Mouse (Mus musculus): ENCODE results near the gene Ercc1. TPM values are rescaled to one million over a fixed set of nuclear protein-coding genes. Genes with fewer than 3 reads are reported as not detected.

The Ercc1 gene
- 88.0 TPM for polyA plus RNA-seq (2017; shearing (Covaris generic))

GRCm38 (mm10) chr7:19344237-19344847 lies at the start of gene Ercc1:
TSS of gene Ercc1 (plus strand) at chr7:19344778.

GRCm38 (mm10) chr7:19309884-19310641 lies 34.5 kb upstream of the Ercc1 start, which contains the start of gene Fosb:
TSS of gene Fosb (minus strand) at chr7:19310051.

GRCm38 (mm10) chr7:19359299-19359891 lies 14.8 kb downstream of the Ercc1 start, which contains the start of the genes Cd3eap and Ppp1r13l:
TSS of gene Cd3eap (minus strand) at chr7:19359483.
TSS of gene Ppp1r13l (plus strand) at chr7:19359749.

GRCm38 (mm10) chr7:19381377-19382165 lies 37.0 kb downstream of the Ercc1 start, which contains the start of gene Ercc2:
TSS of gene Ercc2 (plus strand) at chr7:19382010.

GRCm38 (mm10) chr7:19403731-19404296 lies 59.2 kb downstream of the Ercc1 start, which contains the start of gene Klc3:
TSS of gene Klc3 (minus strand) at chr7:19404104.

GRCm38 (mm10) chr7:19404476-19404875 lies 59.9 kb downstream of the Ercc1 start, which contains the start of gene Ckm:
TSS of gene Ckm (plus strand) at chr7:19404776.

Other genes with a start within 250 kb of the Ercc1 start
- not detected for gene Gm4969, start 226.4 kb upstream of the Ercc1 start, polyA plus RNA-seq (2017; shearing (Covaris generic))
- gene Fbxo46, start 224.9 kb upstream of the Ercc1 start, polyA plus RNA-seq (2017; shearing (Covaris generic)) = 28.3 TPM
- 17.4 TPM for gene Qpctl, start 195.5 kb upstream of the Ercc1 start, polyA plus RNA-seq (2017; shearing (Covaris generic))
- gene Snrpd2, start 195.1 kb upstream of the Ercc1 start, polyA plus RNA-seq (2017; shearing (Covaris generic)) = 54.7 TPM
- gene Gipr, start 178.7 kb upstream of the Ercc1 start, polyA plus RNA-seq (2017; shearing (Covaris generic)) = not detected
- 33.3 TPM for gene Eml2, start 168.4 kb upstream of the Ercc1 start, polyA plus RNA-seq (2017; shearing (Covaris generic))
- 0.31 TPM for gene Gpr4, start 132.2 kb upstream of the Ercc1 start, polyA plus RNA-seq (2017; shearing (Covaris generic))
- gene Opa3, start 116.4 kb upstream of the Ercc1 start, polyA plus RNA-seq (2017; shearing (Covaris generic)) = 25.6 TPM
- 301 TPM for gene Vasp, start 73.0 kb upstream of the Ercc1 start, polyA plus RNA-seq (2017; shearing (Covaris generic))
- gene Ppm1n, start 64.7 kb upstream of the Ercc1 start, polyA plus RNA-seq (2017; shearing (Covaris generic)) = 1.3 TPM
- gene Rtn2, start 62.2 kb upstream of the Ercc1 start, polyA plus RNA-seq (2017; shearing (Covaris generic)) = not detected
- gene Fosb, start 34.7 kb upstream of the Ercc1 start, polyA plus RNA-seq (2017; shearing (Covaris generic)) = 0.94 TPM
- gene Cd3eap, start 14.7 kb downstream of the Ercc1 start, polyA plus RNA-seq (2017; shearing (Covaris generic)) = 18.5 TPM
- gene Ppp1r13l, start 15.0 kb downstream of the Ercc1 start, polyA plus RNA-seq (2017; shearing (Covaris generic)) = 0.29 TPM
- 11.8 TPM for gene Ercc2, start 37.2 kb downstream of the Ercc1 start, polyA plus RNA-seq (2017; shearing (Covaris generic))
- gene Klc3, start 59.3 kb downstream of the Ercc1 start, polyA plus RNA-seq (2017; shearing (Covaris generic)) = 16.4 TPM
- gene Ckm, start 60.0 kb downstream of the Ercc1 start, polyA plus RNA-seq (2017; shearing (Covaris generic)) = not detected
- gene Mark4, start 114.0 kb downstream of the Ercc1 start, polyA plus RNA-seq (2017; shearing (Covaris generic)) = 1.2 TPM
- not detected for gene Exoc3l2, start 118.6 kb downstream of the Ercc1 start, polyA plus RNA-seq (2017; shearing (Covaris generic))
- 0.47 TPM for gene Bloc1s3, start 163.6 kb downstream of the Ercc1 start, polyA plus RNA-seq (2017; shearing (Covaris generic))
- 128 TPM for gene Trappc6a, start 163.6 kb downstream of the Ercc1 start, polyA plus RNA-seq (2017; shearing (Covaris generic))
- gene Nkpd1, start 173.1 kb downstream of the Ercc1 start, polyA plus RNA-seq (2017; shearing (Covaris generic)) = not detected
- gene Ppp1r37, start 218.3 kb downstream of the Ercc1 start, polyA plus RNA-seq (2017; shearing (Covaris generic)) = 3.6 TPM
- 2.1 TPM for gene Zfp296, start 232.5 kb downstream of the Ercc1 start, polyA plus RNA-seq (2017; shearing (Covaris generic))
- gene Gemin7, start 232.8 kb downstream of the Ercc1 start, polyA plus RNA-seq (2017; shearing (Covaris generic)) = 75.5 TPM